Mouse (Mus musculus) erythroblast, adult 5-6 weeks (primary cell): Measurements from ENCODE around the gene Otulin. TPM values are rescaled to one million over a fixed set of nuclear protein-coding genes. Genes with fewer than 3 reads are reported as not detected.

Source experiments
- ATAC-seq: replicated peaks from 2 replicates; pipeline ENCODE4 v1.8.0; 2016; ENCODE audit warnings: moderate number of reproducible peaks, mild to moderate bottlenecking, moderate TSS enrichment, inconsistent platforms; ENCODE audit not compliant: poor library complexity, low FRiP score, severe bottlenecking
- total RNA-seq, 2 experiments: library from RNA; stranded (forward) in 1 of 2; stranded (reverse) in 1 of 2; fragments of 150-400 nt in 1 of 2; fragments of 200-764, 138-1000 nt in 1 of 2; gene quantifications; 2 replicates each; pipeline versions ENCODE4 v1.2.3 to v1.2.4; 2015 to 2017; ENCODE audit warnings: low replicate concordance in 2 of 2

Gene Otulin
- total RNA-seq, 2 experiments from 2014 or later: 11.8 to 52.8 TPM

GRCm38 (mm10) chr15:27492734-27493133, 137.8 kb downstream of the Otulin start:
- no peak for ATAC-seq

Other genes starting within 250 kb of the Otulin start
- gene Ank, start 164.0 kb downstream of the Otulin start, total RNA-seq (2015; ENCODE audit: low replicate concordance): 107 and 136 TPM in 2 replicates
- 90.5 and 98.3 TPM in 2 replicates for gene Ank, start 164.0 kb downstream of the Otulin start, total RNA-seq (2017; ENCODE audit: low replicate concordance)
- 9.2 and 13.4 TPM in 2 replicates for gene Otulinl, start 50.9 kb upstream of the Otulin start, total RNA-seq (2015; ENCODE audit: low replicate concordance)
- gene Otulinl, start 50.9 kb upstream of the Otulin start, total RNA-seq (2017; ENCODE audit: low replicate concordance): 3.7 and 7.5 TPM in 2 replicates